Mouse (Mus musculus) adrenal gland, postnatal 0 days (tissue): ENCODE data around the gene Kcnj2. TPM values are rescaled to one million over a fixed set of nuclear protein-coding genes. Genes with fewer than 3 reads are reported as not detected.

Experiments
- polyA plus RNA-seq: library from polyadenylated mRNA; unstranded; fragments of >200 nt; fragmentation: Nextera tagmentation; extraction: Ambion mirVana; gene quantifications from 2 replicates; pipeline ENCODE4 v1.2.1, GENCODE M21; 2015

The Kcnj2 gene
- 0.66 and 1.2 TPM in 2 replicates for polyA plus RNA-seq

DNA sequence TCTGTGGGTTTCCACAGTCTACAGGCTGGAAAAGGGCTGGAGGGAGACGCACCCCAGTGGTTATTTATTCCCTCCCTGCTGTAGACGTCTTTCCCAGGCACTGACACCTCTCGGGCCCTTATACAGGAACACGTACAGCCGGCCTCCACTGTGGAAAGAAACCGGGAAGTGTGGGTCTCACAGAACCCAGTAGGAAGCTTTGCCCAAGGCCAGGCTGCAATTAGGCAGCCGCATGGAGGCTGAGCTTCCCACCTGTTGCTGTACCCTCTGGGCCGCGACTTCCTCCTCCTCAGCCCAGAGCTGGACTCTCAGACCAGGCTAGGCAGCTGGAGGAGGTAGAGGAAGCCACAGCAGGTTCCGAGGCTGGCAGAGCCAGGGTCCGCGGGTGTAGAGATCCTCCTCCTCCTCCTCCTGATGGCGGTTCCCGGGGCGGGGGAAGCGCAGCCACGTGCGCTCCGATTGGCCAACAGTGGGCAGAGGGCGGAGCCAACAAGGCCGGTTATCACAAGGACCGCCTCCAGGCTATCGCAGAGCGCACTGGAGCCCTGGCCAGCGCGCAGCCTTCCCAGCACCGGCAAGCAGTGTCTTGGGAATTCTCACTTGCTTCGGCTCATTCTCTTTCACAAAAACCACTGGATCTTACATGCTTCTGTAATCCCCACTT lies at the start of gene Kcnj2:
Gene Kcnj2, plus strand, starts transcription at position 530 of the 664 bp plus-strand sequence.

Other genes with a start within 250 kb of the Kcnj2 start
- 0.37 TPM in 1 of 2 replicates, not detected in the other for gene Kcnj16, start 98.1 kb upstream of the Kcnj2 start, polyA plus RNA-seq